Mouse (Mus musculus): Measurements from ENCODE around the gene Cep57l1.
"Not testable (repeated sequence)": the region's sequence is repeated elsewhere in the genome, so short reads cannot be mapped to it uniquely, and the experiment has no call there.

Cep57l1 gene

DNA sequence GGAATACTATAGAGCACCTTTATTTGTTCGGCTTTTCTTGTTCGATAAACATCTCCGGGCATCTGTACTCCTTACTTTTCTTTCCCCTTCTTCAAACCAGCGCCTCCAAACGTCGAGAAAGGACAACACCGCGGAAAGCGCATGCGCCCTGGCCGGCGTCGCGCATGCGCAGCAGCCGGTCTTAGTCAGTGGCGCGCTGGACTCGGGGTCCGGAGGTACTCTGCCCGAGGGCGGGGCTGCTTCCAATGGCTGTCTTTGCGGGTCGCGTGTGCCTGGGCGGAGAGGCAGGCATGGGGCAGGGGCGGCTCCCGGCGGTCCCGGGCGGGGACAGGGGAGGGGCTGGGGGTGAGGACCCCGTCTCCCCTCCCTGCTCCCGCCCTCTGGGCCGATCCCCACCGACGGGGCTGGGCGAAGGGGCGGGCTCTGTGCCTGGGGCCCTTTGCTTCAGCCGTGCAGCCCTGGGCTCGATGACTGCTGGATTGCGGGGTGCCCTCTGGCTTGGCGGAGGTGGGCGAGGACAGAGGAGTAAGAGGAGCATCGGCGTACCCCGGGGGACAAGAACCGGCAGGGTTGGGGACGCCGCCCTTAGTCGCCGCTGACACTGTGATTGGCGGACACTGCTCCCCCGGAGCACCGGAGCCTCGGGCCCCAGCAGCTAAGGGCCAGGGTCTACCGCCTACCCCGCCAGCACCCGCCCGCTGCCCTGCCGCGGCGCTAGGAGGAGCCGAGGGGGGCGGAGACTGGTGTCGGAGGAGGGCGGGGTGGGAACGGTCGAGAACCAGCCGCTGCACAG lies at the start of gene Cep57l1, which contains the start of gene Sesn1:
Gene Cep57l1, minus strand, starts transcription at position 101 of the 793 bp plus-strand sequence.
Gene Sesn1, plus strand, starts transcription at position 165 of the 793 bp plus-strand sequence.
- DNase-seq: peak; percentile 92

DNA sequence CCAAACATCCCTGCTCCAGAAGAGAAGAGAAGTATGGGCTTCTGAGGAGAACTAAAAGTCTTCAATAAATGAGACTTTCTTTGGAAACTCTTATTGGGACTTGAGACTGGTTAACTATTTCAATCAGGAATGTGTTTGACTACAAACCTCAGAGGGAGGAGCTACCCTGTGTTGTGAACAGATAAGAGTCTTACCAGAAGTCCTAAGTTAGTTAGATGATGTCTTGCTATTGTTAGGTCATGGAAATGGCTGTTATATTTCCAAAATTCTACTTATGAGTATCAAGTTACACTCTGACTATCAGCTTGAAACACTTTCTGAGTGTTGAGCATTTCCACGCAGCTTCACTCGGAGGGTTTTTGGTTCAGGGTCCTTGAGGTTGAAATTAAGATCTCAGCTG lies 39.0 kb upstream of the Cep57l1 start:
- no peak for DNase-seq

DNA sequence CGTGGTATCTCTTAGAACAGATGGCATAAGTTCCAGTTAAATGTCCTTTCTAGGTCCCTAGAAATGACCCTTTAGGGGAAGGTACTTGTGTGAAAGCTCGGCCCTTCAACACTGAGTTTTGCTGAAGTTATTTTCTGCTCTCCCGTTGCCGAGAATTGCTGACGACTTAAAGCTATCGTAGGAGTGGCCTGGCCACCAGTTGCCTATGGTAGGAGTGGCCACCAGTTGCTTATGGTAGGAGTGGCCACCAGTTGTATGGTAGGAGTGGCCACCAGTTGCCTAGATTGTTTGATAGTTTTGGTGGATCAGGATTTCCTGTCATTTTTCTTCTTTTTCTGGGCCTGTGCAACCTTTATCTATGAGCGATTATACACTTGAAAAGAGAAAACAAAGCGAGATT lies 38.1 kb upstream of the Cep57l1 start:
- DNase-seq: no peak

DNA sequence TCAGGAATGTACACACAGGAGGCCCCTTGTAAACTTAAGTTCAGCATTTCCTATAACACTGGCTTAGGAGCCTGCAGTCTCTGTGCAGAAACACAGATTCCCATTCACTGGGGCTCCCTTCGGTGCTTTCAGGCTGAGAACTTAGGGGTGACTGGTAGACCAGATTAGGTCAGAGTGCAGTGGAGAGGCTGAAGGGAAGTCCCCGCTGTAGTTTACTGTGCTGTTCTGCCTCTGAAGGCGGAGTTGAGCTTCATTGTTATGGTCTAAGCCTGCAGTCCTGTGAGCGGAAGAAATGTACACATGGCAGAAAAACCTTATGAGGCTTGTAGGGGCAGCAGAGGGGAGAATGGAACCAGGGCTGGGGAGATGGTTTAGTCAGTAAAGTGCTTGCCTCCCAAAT lies 29.2 kb upstream of the Cep57l1 start:
- DNase-seq: no peak

DNA sequence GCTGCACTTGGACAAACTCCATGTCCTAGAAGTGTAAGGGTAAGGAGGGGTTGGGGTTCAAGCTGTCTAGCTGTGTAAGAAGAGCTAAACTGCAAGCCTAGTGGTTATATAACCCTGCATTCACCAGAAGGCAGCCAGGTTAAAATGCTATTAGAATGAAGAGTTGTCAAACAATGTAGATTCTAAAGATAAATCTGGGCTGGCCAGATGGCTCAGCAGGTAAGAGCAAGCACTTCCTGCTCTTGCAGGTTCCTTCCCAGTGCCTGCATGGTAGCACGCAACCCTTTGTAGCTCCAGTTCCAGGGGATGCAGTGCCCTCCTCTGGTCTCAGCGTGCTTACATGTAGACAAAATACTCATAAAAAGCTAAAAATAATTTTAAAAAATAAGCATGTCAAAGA lies 24.5 kb upstream of the Cep57l1 start:
- DNase-seq: peak; percentile 31

DNA sequence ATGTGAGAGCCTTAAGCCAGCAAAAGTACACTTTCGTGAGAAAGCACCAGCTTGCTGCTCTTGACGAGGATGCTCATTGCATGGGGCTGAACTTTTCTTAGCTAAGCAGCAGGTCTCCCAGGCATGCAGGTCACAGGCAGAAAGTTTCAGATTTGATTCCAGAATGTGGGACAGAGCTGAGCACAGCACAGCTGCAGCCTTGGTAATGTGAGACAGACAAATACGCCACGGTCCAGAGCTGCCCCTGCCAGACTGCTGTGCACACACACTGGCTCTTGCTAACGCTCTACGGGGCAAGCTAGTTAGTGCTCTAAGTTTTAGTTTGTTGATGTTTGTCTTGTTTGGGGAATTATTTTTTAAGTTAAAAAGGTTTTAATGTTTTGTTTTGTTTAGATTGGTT lies 22.5 kb upstream of the Cep57l1 start:
- no peak for DNase-seq

DNA sequence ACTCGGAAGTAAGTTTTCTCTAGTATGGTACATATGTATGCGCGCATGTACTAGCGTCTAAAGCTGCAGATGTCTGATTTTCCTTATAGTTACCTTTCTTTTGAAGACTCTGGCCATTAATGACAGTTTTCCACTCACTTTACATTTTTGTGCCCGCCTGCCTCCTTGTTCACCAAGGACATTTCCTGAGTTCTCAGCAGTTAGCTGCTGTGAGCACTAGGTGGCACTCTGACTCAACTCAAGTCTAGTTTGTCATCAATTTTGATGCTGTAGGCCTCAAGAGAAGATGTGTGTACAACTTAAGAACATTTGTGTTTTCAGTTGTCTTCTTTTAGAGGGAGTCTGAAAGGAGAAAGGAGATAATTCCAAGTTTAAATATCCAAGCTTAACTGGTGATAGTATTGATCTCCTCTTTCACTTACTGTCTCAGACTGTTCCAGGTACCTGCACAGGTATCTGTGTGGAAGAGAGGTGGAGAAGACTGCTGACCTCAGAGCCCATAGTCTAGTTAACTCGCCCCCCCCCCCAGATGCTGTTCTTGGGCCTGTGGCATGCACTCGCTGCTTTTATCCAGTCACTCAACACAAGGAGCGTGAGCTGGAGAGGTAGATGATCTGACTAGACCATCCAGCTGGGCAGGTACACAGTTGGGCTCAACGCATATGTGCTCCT lies 21.3 kb upstream of the Cep57l1 start:
- peak; percentile 78 for DNase-seq

DNA sequence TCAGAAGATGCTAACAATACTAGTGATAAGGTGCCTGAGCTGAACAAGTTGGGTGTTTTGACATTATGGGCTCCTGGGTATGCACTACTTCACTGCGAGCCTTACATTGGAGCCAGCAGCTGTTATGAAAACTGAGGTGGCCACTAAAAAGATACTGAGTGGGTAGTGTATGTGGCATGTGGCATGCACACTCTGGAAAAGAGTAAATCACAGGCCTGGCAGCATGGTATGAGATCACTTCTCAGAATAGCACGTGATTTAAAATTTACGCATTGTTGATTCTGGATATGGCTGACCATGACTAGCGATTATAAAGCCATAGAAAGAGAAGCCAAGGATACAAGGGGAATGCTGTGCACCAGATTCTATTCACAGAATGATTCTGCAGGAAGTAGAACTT lies 20.8 kb upstream of the Cep57l1 start:
- no peak for DNase-seq

DNA sequence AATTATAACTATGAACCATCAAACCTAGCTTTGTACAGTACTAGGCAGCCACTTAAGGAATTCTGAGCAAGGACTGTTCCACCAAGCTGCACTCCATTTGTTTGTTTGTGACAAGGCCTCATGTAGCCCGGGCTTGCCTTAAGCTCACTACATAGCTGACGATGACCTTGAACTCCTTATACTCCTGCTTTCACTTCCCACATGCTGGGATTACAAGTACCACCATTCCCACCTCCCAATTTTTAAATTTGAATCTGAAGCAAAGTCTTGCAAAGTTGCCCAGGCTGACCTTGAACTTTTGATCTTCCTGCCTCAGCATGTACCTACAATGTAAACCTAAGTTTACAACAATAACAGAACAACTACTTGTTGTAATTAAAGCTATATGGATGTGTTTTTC lies 20.3 kb upstream of the Cep57l1 start:
- no peak for DNase-seq

DNA sequence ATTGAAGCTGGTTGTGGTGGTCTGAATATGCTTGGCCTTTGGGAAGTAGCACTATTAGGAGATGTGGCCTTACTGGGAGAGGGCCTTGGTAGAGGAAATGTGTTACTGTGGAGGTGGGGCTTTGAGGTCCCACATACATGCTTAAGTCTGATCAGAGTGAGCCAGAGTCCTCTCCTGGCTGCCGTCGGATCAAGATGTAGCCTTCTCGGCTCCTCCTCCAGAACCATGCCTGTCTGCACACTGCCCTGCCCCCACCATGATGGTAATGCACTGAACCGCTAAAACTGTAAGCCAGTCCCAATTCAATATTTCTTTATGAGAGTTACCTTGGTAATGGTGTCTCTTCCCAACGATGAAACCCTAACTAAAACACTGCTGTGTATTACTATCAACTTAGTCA lies 19.5 kb upstream of the Cep57l1 start:
- no peak for DNase-seq

DNA sequence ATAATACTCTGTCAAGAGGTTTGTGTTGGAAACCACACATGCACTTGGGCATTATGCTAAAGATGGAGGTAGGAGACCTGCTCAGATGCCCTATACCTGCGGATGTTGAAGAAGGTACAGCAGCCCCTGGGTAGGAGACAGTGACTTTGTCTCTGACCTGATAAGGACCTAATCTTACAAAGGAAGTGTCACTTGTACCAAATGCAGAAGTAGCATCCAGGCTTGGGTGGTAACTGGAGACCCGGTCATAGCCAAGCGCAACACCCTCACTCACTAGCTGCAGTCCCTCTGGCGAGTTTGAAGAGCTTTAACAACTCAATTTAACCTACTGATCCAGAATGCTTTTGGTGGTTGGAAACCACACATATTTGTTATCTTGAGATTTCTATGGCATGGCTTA lies 18.1 kb upstream of the Cep57l1 start:
- no peak for DNase-seq

DNA sequence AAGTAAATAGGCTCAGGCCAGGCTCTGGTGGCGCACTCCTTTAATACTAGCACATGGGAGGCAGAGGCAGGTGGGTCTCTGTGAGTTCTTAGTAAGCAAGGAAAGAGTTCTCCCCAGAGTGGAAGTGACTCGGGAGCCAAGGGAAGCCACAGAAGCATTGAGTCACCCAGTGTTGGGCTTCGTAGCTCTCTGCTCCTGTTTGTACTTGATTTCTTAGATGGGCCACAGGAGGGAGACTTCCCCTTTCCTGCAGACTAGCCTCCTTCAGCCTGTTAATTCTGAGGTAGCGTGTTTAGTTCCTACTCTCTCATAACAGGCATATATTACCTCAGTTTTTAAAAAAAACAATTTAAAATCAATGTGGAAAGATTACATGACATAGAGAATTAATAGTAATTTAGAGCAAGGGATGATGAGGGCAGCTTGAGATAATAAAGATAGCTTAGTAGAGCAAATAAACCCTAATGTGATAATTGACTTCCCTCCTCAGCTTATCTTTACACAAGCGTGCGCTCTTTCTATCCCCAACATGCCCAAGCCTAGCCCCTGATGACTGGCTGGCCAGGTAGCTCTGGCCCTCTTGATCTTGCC lies 16.9 kb upstream of the Cep57l1 start:
- no peak for DNase-seq

DNA sequence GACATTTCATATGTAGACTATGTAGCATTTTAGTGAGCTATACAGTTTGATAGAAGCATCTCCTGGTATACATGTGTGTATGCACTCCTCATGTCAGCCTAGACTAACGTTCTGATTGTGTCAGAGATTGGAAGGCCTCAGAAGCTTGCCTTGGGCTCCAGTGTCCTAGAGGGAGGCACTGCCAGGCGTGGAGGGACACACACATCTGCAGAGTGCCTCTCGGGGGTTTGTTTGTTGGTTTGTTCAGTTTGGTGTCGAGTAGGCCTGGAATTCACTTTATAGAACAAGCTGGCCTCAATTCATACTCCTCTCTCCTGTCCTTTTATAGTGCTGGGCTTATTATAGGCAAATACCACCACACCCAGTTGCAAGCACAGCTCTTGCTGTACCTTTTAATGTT lies 16.3 kb upstream of the Cep57l1 start:
- DNase-seq: no peak

DNA sequence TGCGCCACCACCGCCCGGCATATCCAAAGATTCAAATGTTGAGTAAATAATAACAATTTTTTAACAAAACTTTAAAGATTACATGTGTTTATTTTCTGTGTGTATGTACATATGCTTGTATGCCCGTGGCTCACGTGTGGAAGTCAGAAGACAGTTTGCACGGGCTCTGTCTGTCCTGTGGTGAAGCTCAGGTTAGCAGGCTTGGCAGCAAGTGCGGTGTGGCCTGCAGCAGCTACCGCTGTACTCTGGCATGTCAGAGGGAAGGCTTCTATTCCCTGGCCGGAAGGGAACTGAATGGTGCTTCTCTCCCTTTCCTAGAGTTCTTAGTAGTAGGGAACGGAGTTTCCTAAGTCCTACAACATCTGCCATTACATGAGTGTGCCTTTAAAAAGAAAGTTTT lies 15.4 kb upstream of the Cep57l1 start:
- no peak for DNase-seq

DNA sequence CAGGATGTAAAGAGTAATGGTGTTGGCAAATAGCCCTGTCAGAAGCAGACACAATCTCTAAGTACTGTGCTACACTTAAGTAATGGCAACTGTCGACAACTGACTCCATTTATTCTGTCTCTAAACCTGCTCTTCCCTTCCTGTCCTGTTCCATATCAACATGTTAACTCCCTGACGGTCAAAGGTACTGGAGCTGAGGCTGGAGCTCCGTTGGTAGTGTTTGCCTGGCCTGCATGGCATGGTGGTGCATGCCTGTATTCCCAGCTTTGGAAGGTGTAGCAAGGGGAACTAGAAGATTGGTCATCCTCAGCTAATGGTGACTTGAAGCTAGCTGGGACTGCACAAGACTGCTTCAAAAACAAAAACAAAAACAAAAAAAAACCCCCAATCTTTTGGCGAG lies 14.2 kb upstream of the Cep57l1 start:
- no peak for DNase-seq

DNA sequence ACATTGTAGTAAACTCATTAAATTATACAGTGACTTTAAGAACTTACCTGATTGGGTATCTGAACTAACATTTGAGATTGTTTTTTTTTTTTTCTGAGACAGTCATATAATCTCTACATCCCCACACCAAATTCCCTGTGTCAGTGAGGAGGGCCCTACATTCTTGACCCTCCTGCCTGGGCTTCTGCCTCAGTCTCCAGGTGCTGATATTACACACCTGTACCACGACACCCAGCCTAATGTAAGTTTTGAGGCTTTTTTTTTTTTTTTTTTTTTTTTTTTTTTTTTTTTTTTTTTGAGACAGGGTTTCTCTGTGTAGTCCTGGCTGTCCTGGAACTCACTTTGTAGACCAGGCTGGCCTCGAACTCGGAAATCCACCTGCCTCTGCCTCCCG lies 13.6 kb upstream of the Cep57l1 start:
- DNase-seq: not testable (repeated sequence)

DNA sequence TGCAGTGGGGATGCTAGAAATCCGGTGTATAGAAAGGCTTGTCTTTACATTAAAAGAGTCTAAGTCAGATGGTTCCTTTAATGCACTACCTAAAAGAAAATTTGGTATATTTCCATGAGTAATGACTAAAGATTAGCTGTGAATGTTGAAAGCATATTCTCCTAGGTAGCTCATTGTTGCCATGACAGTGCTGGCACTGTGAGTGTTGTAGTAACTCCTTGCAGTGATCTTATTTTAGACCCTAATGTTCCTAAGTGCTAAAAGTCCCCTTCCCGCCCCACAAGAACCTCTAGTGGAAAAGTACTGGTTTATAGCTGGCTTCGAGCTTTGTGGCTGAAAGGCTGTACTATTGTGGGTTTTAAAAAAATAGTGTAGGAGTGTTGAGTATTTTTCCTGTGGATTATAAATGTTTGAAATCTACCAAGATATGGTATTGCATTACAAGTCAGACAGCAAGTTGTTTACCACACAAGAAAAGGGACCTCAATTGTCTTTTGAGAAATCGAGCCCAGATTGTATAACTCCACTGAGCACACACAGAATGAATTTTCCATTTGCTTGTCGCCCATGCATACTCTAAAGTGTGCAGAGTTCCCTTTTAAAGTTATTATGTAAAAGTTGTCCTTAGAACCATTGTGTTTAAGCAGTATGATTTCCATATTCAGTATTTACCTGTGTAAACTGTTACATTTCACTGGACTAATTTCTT lies 13.1 kb upstream of the Cep57l1 start:
- no peak for DNase-seq

DNA sequence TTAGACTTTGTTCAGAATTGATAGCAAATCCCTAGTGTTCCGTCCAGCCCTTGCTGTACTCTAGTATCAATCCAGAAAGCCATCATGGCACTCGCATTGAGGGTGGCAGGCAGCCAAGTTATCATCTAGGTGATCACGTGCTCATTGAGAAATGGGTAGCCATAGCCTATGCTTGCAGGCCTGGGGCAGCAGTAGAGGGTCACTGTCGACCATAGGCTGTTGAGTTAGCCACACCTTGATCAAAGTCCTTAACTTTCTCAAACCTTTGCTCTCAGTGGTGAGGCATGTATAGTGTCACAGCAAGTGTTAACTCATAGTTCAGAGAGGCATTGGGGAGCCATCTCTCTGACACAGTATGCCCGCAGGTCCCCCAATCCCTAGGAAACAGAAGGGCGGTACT lies 11.5 kb upstream of the Cep57l1 start:
- DNase-seq: no peak

DNA sequence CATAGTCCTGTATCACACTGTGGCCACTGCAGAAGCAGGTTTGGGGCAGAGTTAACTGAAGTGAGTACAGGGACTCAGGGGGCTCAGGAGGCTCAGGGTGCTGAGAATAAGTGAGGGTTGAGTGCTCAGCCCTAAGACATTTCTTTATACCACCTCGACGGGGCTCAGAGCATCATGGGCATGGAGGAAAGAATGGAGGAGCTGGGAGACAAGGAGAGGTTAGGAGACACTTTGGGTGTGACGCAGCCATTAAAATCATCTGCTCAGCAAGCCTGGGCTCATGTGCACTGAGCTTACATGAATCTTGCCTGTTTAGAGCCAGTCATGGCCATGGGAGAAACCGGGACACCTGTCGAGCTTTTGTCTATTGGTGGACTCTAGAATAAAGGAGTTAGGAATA lies 10.7 kb upstream of the Cep57l1 start:
- no peak for DNase-seq

DNA sequence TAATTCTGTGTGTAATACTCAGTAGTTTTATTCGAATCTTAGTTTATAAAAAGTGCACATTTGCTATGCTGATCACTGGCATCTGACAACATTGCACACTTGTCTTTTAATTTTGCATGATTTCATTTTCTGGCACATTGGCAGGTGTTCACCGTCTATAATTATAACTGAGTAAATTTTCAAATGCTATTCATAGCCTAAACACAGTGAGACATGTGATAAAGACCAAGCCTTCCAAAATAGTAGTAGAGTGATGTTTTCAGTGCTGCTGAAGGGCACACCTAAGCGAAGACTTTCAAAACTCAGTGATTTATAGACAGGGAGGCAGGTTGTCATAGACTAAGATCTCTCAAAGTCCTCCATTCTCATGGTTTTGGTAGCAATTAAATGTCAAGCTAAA lies 9.6 kb upstream of the Cep57l1 start:
- DNase-seq: no peak

DNA sequence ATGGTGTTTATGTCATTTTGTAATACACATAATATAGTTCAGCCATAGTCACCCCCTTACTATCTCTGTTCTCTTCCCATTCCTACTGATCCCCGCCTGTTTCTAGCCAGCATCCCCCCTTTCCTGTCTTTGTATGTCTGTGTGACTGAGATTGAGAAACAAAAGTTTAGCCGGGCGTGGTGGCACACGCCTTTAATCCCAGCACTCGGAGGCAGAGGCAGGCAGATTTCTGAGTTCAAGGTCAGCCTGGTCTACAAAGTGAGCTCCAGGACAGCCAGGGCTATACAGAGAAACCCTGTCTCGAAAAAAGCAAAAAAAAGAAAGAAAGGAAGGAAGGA lies 9.0 kb upstream of the Cep57l1 start:
- DNase-seq: not testable (repeated sequence)

DNA sequence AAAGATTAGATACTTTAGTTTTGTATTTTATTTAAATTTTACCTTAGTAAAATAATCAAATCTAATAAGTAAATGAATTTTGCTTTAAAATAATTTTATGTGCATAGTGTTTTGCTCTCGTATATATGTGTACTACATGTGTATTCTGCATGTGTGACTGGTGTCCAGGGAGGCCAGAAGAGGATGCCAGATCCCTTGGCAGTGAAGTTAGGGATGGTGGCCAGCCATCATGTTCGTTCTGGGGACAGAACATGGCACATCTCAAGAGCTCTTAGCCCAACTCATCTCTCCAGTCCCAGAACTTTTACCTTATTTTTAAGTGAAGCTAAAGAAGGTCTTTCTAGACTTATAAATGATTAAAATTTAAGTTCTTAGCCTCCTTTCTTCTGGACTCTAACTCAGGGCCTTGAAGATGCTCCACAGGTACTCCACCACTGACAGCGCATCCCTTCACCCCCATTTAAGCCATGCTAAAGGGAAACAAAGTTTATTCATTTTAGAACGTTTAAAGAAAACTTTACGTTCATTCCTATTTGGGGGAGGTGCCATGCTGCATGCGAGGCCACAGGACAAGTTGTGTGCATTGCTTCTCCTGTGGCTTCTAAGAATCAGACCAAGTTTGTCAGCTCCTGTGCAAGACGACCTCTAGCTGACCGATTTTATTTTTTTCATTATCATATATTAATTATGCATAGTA lies 8.5 kb upstream of the Cep57l1 start:
- DNase-seq: no peak

DNA sequence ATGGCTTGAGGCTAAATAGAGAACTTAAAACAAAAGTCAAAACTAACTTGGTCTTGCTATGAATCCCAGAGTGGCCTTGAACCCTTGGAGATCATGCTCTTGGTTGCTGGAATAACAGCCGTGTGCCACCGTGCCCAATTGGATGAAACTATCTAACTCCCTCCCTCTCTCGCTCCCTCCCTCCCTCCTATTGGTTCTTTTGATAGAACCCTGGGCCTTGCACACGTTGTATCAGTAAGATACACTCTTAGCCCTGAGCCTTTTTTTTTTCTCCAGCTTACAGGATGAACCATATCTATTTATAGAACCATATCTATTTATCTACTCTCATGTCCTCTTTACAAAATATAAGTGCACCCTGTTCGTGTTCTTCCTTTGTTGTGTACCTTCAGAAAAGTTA lies 6.8 kb upstream of the Cep57l1 start:
- no peak for DNase-seq

Measured in thymus, postnatal 25 days (tissue).